Mouse (Mus musculus): Measurements from ENCODE around the gene Ccl20.

Gene Ccl20

DNA sequence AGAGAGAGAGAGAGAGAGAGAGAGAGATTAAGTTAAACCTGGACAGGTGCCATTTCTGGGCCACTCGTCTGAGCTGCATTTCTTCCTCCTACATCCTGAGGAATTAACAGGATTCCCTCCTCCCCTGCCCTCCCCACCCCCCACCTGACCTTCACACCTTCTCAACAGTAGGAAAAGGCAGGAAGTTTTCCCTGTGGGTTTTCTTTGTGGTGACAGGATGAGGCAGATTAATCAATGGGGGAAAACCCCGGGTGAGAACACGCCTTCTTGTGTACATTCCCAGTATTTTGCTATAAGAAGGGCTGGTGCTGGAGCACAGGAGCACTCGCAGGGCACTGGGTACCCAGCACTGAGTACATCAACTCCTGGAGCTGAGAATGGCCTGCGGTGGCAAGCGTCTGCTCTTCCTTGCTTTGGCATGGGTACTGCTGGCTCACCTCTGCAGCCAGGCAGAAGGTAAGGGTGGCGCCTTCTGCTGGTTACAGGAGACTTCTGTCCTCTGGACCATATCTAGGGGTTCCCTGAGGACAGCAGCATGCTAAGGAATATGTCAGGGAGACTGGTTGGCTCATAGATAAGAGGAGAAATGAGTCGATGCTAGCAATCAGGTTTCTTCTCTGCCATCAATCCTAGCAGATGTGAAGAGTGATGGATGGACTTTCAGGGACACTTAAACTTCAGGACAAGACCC is at the start of gene Ccl20:
Ccl20 (plus strand) TSS at position 320 of the 691 bp plus-strand sequence.
- no peak for DNase-seq (ENCODE audit: low spot score in 2 of 2)

DNA sequence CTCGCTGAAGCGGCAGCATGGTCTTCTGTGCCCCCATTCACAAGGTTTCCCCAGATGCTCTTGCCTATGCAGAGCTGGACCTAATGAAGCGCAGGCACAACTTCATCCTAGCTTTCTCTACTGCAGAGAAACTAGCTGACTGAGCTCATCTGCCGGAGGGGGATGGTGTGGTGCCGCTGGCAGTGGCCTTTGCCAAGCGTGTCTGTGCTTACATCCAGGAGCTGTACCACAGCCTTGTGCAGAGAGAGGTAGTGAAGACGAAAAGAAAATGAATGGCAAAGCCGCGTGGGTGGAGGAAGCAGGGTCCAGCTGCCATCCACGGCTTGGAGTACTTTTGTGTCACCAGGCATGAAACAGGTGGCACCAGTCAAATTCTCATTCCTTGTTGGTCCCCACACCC is 49.4 kb upstream of the Ccl20 start:
- no peak for DNase-seq (ENCODE audit: low spot score in 2 of 2)

DNA sequence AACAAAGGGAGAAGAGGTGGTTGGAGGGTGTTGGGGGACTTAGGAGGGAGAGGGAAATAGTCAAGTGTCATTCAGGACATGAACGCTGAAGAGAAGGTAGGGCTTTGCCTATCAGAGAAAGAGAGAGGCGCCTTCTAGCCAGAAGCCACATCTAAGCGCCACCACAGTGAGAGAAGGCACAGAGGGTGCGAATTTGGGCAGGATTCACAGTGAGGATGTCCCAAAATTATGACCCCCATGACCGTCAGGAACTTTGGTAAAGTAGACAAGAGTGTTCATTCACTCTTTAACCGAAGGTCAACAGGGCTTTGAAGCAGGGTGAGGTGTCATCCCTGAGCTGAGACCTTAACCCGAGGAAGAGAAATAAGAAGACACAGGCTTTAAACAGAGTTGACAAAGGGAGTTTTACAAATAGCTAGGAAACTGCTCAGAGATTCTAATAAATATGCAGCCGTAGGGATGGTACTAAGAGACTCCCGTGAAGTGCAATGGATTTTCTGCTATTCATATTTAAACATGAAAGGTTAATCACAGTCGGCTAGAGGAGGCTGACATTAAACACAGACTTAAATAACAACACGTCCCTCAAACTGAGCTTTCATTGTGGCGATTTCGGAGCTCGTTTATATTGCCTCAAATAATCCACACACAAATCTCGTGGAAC is 40.9 kb upstream of the Ccl20 start:
- no peak for DNase-seq (ENCODE audit: low spot score in 2 of 2)

DNA sequence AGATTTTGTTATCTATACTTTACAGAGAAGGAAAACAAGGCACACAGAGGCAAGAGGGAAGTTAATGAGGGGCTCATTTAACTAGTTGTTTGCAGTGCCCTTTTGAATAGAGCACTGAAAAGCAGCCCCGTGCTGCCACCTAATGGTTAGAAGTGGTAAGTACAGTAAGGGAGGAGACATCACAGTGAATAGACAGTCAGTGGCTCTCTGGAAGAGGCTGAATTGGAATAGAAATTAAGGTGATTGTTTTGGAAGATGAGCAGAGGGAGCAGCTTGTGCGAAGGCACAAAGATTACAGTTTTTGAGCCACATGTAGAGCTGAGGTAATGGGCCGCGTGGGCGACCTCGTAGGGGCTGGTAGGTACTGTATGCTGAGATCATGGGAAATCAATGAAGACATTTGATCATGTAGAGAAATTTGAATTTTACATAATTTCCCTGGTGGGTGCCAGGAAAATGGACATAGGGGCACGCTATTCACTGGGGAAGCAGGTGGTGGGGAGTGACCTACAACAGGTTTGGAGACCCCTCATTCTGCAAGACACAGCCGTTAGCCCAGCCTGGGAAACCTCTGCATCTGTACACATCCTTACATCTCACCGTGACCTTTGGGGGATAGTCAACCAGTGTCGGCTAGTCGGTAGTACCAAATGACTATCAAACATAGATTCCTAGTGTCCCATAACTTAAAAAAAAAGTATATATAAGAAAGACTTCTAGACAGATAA is 40.2 kb upstream of the Ccl20 start:
- no peak for DNase-seq (ENCODE audit: low spot score in 2 of 2)

DNA sequence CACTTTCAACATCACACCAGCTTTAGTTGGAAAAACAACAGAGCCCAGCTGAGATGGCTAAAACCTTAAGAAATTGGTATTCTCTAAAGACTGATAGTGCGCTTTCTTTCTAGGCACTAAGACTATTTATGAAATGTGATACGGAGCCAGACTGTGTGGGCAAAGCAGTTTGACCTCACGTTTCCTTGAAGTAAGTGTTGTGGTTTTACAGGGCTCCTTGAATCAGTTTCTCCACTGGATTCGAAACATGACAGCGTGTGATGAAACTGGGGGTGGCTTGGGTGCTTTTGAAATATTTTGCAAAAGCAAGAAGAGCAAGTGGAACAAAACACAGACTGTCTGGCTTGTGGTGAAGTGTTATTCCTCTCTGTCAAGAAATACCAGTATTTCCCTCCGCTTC is 39.5 kb upstream of the Ccl20 start:
- no peak for DNase-seq (ENCODE audit: low spot score in 2 of 2)

DNA sequence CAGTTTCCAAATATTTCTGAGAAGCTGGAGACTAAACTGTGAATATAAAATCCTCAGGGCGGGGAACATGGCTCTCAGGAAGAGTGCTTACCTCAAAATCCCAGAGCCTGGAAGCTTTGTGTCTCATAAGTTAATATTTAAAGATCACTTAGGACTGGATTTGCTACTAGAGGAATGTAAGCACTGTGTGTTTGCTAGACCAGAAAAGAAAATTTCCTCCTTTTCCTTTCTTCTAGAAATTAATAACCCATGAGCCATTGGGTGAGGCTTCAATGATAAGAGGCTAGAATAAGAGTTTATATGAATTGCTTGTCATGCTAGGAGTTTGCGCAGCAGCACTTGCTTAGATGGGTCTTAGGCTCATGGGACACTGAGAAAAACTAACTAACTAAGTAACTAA is 31.8 kb upstream of the Ccl20 start:
- no peak for DNase-seq (ENCODE audit: low spot score in 2 of 2)

DNA sequence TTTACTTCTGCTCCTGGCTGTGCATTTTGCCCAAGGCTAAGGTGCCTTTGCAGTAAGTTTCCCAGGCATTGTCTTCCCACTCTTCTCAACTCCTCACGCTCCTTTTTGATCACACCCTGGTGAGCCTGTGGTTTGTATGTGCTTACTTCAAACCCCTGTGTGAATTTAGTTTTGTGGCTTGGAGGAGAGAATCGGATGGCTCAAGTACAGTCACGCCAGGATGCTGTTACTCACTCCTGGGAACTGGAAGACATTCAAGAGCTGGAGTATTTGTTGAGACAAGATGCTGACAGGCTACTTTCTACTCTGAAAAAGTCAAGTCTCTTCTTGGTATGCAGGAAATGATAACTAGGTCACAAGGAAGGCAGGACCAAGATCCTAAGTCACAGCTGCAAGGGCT is 25.3 kb upstream of the Ccl20 start:
- DNase-seq (ENCODE audit: low spot score in 2 of 2): no peak

DNA sequence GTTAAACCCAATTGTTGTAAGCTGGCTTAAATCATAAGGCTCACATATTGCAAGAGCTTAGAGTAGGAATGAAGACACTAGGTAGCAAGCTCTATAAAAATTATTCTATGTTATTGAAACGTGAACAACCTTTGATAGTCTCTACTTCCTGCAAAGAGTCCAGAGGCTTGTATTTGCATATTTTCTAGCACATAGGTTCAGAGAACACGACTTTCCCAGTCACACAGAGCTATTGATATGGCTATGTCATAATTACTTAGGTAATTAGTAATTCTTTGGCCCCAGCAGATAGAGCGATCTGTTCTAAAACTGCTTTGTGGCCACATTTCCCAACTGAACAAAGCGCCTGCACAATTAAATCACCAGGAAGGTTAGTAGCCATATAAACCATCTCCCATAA is 19.6 kb upstream of the Ccl20 start:
- DNase-seq (ENCODE audit: low spot score in 2 of 2): no peak

DNA sequence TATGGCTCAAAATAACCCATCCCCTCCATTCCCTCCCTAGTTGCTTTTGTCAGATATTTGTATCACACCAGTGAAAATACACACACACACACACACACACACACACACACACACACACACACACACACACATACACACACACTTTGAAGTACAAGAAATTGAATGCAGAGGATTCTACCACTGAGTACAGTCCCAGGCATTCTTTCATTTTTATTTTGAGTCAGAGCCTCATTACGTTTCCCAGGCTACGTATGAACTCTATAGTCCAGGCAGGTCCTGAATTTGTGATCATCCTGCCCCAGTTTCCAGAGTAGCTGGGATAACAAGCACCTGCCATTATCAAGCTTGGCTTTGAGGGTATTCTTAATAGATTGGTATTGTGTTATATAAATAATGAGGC is 17.4 kb upstream of the Ccl20 start:
- no peak for DNase-seq (ENCODE audit: low spot score in 2 of 2)

DNA sequence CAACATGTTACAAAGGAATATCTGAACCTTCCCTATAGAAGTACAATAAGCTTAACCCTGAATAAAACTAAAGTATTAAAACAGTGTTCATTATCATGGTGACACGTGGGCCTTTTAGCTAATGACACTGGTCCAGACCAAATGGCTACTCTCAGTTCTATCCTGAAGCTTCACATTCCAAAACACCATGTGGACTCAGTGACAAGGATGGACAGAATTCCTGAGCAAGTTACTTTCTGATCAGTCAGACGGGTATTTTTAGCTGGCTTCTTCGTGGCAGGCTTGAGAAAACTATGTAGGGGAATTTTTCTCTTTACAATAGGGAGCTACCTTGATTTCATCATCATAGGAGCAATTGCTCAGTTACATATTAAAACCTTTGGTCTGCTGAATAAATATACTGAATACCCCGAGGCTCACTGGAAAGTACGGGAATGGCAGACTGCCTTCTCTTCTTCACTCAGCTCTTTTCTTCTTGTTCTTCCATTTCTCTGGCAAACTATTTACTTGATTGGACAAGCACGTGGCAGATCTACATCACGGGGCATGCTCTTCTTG is 16.9 kb upstream of the Ccl20 start:
- DNase-seq (ENCODE audit: low spot score in 2 of 2): no peak

DNA sequence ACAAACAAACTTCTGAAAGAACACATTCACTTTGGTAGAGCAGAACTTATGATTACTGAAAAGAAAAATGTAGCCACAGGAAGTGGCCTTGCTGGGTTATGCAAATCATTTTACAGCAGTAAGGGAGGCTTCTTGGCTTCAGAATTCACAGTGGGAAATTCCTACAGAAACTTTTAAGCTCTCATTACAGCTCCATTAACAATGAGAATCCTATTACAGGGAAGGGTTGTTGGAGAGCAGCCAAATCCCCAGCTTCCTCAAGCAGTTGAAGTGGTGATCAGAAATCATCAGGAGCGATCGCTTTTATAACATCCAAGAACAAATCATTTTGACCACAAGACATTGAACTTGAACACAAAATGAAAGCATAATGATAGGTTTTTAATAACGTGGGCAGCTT is 14.7 kb upstream of the Ccl20 start:
- DNase-seq (ENCODE audit: low spot score in 2 of 2): no peak

DNA sequence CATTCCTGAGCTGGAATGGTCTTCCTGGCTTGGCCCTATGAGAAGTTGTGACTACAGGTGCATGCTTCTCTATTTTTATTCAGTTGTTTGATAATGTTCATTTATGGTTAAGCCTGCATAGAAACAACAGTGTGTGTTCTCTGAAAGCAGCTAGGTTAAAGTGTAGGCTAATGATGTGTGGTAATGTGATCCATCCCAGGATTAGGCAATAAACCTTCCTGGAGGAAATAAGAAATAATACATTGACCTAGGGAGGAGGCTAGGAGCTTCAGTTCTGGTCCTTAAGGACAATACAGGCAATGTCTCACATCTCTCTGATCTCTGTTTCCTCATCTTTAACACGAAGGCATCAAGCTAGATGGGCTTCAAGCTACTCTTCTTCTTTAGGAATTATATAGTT is 11.1 kb upstream of the Ccl20 start:
- DNase-seq (ENCODE audit: low spot score in 2 of 2): no peak

DNA sequence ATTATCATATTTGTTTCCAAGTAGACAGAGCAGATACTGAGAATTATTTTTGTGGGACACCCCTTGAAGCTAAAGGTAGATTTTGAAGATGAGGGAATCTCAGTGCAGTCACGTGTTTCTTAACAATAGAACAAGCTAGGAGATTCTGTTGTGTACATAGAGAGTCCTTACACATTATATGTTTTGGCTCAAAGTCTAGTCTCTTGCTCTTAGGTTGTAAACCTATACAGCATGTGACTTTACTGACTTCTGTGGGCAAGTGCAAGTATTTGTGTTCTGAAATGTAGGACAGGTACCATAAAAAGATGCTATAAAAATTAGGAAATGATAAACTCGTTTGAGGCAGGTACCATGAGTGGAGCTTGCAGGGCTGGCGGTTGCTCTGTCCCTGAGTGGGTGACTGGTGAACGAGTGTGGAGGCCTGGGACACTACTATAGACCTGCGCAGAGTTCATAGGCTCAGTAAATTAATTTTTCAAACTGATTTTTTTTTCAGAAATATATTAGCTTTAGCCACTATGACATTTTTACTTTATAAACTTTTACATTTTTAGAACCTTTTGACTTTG is 9.1 kb upstream of the Ccl20 start:
- DNase-seq (ENCODE audit: low spot score in 2 of 2): no peak

DNA sequence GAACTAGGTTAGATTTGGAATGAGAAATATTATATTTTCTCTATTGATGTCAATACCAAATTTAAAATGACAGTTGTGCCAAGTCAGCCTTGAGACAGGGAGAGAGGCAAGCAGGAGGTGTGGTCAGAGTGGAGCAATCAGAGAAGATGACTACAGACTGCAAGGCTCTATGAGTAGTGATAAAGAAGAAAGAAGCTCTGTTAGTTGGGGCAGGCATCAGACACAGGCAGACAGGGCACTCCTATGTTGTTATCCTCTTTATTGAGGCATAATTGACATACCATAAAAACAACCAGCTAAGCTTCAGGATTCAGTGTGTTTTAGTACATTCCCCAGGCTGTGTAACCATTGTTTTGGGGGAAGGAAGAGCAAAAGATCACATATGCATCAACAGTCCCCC is 5.6 kb upstream of the Ccl20 start:
- DNase-seq (ENCODE audit: low spot score in 2 of 2): no peak

DNA sequence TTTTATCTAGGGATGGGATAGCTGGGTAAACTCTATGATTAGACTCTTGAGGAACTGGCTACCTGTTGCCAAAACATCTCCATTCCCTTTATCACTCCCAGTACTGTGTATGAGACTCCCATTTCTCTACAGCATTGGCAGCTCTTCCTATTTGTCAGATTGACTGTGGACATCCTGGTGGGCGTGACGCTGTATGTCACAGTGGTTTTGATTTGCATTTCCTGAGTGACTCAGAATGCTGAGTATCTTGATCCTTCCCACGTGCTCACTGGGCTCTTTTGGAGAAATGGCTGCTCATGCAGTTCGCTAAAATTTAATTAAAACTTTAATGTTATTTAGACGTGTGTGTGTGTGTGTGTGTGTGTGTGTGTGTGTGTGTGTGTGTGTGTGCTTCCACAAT is 4.8 kb upstream of the Ccl20 start:
- no peak for DNase-seq (ENCODE audit: low spot score in 2 of 2)

DNA sequence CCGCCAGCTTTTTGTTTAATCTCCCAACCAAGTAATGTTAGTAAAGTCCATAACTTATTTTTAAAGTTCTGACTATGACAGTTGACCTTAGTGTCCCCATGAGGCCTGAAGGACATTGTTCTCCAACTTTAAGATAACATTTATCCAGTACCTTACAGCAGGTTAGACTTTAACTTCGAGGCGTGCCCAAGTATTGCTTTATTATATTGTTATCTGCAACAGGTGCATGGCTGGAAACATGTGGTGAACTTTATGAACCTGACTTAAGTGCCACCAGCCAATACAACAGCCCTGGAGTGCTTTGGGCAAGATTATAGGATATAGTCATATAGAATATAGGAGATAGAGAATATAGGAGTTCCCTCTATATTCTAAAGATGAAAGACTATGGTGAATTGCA is 651 bp downstream of the Ccl20 start:
- no peak for DNase-seq (ENCODE audit: low spot score in 2 of 2)

DNA sequence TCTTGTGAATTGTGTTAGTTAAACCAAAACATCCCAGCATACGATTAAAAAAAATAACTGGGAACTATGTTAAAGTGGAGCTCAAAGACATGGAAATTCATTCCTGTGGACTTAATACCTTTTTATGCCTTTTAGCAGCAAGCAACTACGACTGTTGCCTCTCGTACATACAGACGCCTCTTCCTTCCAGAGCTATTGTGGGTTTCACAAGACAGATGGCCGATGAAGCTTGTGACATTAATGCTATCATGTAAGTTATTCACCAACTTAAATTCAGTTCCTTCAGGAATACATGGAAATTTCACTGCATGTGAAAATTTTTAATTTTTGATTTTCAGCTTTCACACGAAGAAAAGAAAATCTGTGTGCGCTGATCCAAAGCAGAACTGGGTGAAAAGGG is 1.1 kb downstream of the Ccl20 start:
- DNase-seq (ENCODE audit: low spot score in 2 of 2): no peak

DNA sequence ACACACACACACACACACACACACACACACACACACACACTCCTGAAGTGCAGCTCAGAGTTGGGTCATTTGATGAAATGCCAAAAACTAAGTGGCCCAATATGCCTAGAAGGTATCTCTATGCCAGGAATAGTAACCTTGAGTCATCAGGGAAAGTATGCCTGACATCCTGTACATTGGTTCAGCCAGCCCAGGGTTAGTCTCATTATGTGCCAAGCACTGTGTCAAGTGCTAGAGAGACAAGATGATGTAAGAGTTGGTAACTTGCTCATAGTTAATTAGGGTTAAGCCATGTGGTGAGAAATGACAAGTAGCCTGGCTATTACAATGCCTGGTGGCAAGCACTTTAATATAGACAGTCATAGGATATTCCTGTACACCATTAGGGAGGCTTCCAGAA is 3.3 kb downstream of the Ccl20 start:
- no peak for DNase-seq (ENCODE audit: low spot score in 2 of 2)

DNA sequence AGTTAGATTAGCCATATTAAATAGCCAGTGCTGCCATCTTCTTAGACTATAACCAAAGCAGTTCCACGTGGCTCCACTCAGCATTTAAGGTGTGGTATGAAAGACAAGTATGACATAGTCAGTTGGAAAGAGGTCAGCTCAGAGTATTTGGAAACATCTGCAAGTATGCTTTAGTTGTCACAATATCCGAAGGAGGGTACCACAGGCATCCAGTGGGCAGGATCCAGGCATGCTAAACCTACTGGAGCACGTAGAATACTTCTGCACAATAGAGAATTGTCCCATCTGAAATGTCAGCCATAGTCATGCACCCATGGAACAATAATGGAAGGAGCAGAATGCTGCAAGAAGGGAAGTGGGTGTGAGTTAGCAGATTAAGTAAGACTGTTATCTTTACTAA is 3.7 kb downstream of the Ccl20 start:
- DNase-seq (ENCODE audit: low spot score in 2 of 2): no peak

DNA sequence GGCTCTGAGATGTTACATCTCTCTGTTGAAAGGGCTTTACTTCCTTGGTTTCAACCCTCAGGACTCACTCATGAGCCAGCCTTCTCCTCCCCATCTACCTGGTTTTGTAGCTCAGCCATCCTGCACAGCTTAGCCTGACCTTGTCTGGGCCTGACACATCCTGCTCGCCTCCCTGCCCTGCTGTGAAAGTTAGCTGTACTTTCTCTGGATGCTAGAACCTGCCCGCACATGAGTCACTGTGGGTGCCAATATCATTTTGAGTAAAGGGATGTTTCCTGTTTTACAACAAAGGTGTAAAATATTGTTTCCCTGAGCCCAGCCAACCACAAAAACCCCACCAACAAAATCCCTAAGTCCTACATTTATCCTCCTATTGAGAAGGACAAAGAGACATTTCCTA is 6.6 kb downstream of the Ccl20 start:
- no peak for DNase-seq (ENCODE audit: low spot score in 2 of 2)

DNA sequence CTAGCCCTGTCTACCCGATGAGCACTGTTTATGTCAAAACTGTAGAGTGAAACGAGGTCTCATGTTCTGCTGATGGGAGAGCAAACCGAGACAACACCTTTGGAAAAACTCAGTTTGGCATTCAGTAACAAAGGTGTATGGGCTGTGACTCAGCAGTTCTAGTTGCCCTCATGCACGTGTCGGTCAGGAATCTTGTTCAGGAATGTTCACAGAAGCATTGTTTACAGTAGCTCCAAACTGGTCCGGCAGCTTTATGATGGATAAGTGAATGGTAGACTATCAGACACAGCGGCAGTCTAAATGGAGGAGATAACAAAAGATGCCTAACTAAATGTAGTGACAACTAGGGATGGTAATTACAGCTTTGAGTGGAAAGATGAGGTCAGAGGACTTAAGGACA is 19.3 kb downstream of the Ccl20 start:
- DNase-seq (ENCODE audit: low spot score in 2 of 2): no peak

DNA sequence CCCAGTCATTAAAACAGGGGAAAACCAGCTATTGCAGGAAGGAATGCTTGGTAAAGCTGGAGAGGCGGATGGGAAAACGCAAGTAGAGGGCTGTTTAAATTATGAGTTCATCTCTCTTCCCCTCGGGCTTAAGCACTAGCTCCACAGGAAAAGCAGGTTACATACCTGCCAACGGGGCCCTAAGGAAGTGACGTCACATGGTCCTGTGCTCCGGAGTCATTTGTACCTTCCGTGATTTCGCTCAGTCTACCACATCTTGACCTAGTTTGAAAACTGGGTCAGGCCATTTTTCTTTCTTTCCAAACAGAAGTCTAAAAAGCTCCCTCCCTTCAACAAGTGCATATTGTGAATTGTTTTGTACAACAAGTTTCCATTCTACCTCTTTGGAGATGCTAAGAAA is 21.3 kb downstream of the Ccl20 start:
- DNase-seq (ENCODE audit: low spot score in 2 of 2): no peak

DNA sequence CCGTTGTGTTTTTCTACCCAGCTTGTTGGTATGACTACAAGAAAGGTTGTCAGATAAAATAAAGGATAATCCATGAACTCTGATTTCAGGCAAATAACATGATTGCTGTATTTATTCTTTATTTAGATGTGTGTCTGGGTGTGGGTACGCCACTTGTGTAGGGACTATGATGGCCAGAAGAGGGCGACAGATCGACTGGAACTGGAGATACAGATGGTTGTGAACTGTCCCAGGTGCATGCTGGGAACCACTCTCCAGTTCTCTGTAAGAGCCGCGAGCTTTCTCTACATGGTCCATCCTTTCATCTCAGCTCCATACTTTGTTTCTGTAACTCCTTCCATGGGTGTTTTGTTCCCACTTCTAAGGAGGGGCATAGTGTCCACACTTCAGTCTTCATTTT is 22.2 kb downstream of the Ccl20 start:
- DNase-seq (ENCODE audit: low spot score in 2 of 2): no peak

Measured in urinary bladder, postnatal 4 days (tissue).